Mouse (Mus musculus) macrophage (primary cell): ENCODE data around the gene 4933430I17Rik. TPM values are rescaled to one million over a fixed set of nuclear protein-coding genes. Genes with fewer than 3 reads are reported as not detected.

Experiments used
- H3K27ac ChIP-seq: fragments of 350-480 bp; formaldehyde crosslinking; 2 replicates; pipeline ENCODE4 v1.9.0; 2021
- H3K36me3 ChIP-seq: fragments of 350-480 bp; formaldehyde crosslinking; 2 replicates; pipeline ENCODE4 v1.9.0; 2021; ENCODE audit errors: inconsistent target
- H3K4me3 ChIP-seq: fragments of 350-480 bp; formaldehyde crosslinking; 2 replicates; pipeline ENCODE4 v1.9.0; 2021; ENCODE audit errors: inconsistent target
- H3K79me2 ChIP-seq: fragments of 350-480 bp; formaldehyde crosslinking; 2 replicates; pipeline ENCODE4 v1.9.0; 2021; ENCODE audit errors: inconsistent target
- WGBS: methylation state at CpG from one replicate; pipeline ENCODE4 v1.1.7; 2026; ENCODE audit warnings: inconsistent platforms; ENCODE audit not compliant: missing documents; 5-methylcytosine and 5-hydroxymethylcytosine counted together
- polyA plus RNA-seq: library from polyadenylated mRNA; stranded (reverse); fragments of 250-400 nt; gene quantifications from 3 replicates; pipeline ENCODE4 v1.2.4, GENCODE M21; 2018; ENCODE audit warnings: inconsistent platforms

Gene 4933430I17Rik
- polyA plus RNA-seq, 1 experiment from 2014 or later = 2.3 TPM

GRCm38 (mm10) chr4:62495946-62496345 lies 29.2 kb upstream of the 4933430I17Rik start:
- Histone ChIP-seq H3K79me2 (no peaks in the 10 kb centered on the region), H3K4me3 (no peak overlapping the region), H3K27ac (no peak overlapping the region), H3K36me3 (no peaks in the 10 kb centered on the region)
- 85% methylated on average over 8 of the region's 8 CpGs for WGBS

GRCm38 (mm10) chr4:62496815-62497214 lies 28.4 kb upstream of the 4933430I17Rik start:
- no peaks in the 10 kb centered on the region for H3K36me3 ChIP-seq
- no peak overlapping the region for H3K27ac ChIP-seq
- WGBS = 17% methylated on average over 8 of the region's 8 CpGs
- no peak overlapping the region for H3K4me3 ChIP-seq
- H3K79me2 ChIP-seq = no peaks in the 10 kb centered on the region

GRCm38 (mm10) chr4:62500799-62501198 lies 24.4 kb upstream of the 4933430I17Rik start:
- Histone ChIP-seq H3K79me2 (no peaks in the 10 kb centered on the region), H3K4me3 (no peak overlapping the region), H3K36me3 (no peaks in the 10 kb centered on the region), H3K27ac (no peak overlapping the region)
- WGBS = 90% methylated on average over 4 of the region's 4 CpGs

GRCm38 (mm10) chr4:62501534-62501933 lies 23.6 kb upstream of the 4933430I17Rik start:
- Histone ChIP-seq H3K4me3 (peak overlapping the region; percentile 61), H3K36me3 (no peaks in the 10 kb centered on the region), H3K79me2 (no peaks in the 10 kb centered on the region), H3K27ac (no peak overlapping the region)
- 5% methylated on average over 7 of the region's 7 CpGs for WGBS

- 2% methylated on average over 38 of the region's 38 CpGs for WGBS
- H3K4me3 ChIP-seq = peak overlapping the region; percentile 61
- H3K36me3 ChIP-seq = no peaks in the 10 kb centered on the region
- no peaks in the 10 kb centered on the region for H3K79me2 ChIP-seq
- H3K27ac ChIP-seq = peak overlapping the region; percentile 25
These were observed 23.0 kb upstream of the 4933430I17Rik start for GRCm38 (mm10) chr4:62501964-62502732.

- no peak overlapping the region for H3K27ac ChIP-seq
- no peaks in the 10 kb centered on the region for H3K79me2 ChIP-seq
- WGBS = 51% methylated on average over 7 of the region's 7 CpGs
- no peaks in the 10 kb centered on the region for H3K36me3 ChIP-seq
- no peak overlapping the region for H3K4me3 ChIP-seq
These were observed 22.2 kb upstream of the 4933430I17Rik start for GRCm38 (mm10) chr4:62502969-62503368.

- no peaks in the 10 kb centered on the region for H3K79me2 ChIP-seq
- no peaks in the 10 kb centered on the region for H3K36me3 ChIP-seq
- peak within 1 kb of the TSS; percentile 61 for H3K4me3 ChIP-seq
- WGBS = 93% methylated on average over 3 of the region's 3 CpGs
- peak within 1 kb of the TSS; percentile 25 for H3K27ac ChIP-seq
These were observed 21.7 kb upstream of the 4933430I17Rik start, which contains the start of gene Hdhd3 for GRCm38 (mm10) chr4:62503374-62503970. TSS of gene Hdhd3 (minus strand) at chr4:62503467.

- 79% methylated on average over 3 of the region's 3 CpGs for WGBS
- Histone ChIP-seq H3K4me3 (no peak overlapping the region), H3K27ac (no peak overlapping the region), H3K79me2 (no peaks in the 10 kb centered on the region), H3K36me3 (peaks cover 8% of the 10 kb centered on the region; the same call in 1 of the 2 replicates)
These were observed 19.2 kb upstream of the 4933430I17Rik start for GRCm38 (mm10) chr4:62505991-62506390.

- Histone ChIP-seq H3K27ac (no peak overlapping the region), H3K79me2 (no peaks in the 10 kb centered on the region), H3K36me3 (peaks cover 11% of the 10 kb centered on the region; the same call in 1 of the 2 replicates), H3K4me3 (no peak overlapping the region)
- 33% methylated on average over 2 of the region's 2 CpGs for WGBS
These were observed 18.4 kb upstream of the 4933430I17Rik start for GRCm38 (mm10) chr4:62506798-62507197.

- H3K27ac ChIP-seq = no peak overlapping the region
- H3K36me3 ChIP-seq = peaks cover 14% of the 10 kb centered on the region; the same call in 1 of the 2 replicates
- H3K4me3 ChIP-seq = no peak overlapping the region
- no peaks in the 10 kb centered on the region for H3K79me2 ChIP-seq
- WGBS = 96% methylated on average over 5 of the region's 5 CpGs
These were observed 16.3 kb upstream of the 4933430I17Rik start for GRCm38 (mm10) chr4:62508839-62509238.

GRCm38 (mm10) chr4:62509946-62510345 lies 15.2 kb upstream of the 4933430I17Rik start:
- no peak overlapping the region for H3K4me3 ChIP-seq
- peaks cover 14% of the 10 kb centered on the region; the same call in 1 of the 2 replicates for H3K36me3 ChIP-seq
- 95% methylated on average over 10 of the region's 11 CpGs for WGBS
- no peak overlapping the region for H3K27ac ChIP-seq
- no peaks in the 10 kb centered on the region for H3K79me2 ChIP-seq

- no peak overlapping the region for H3K4me3 ChIP-seq
- H3K36me3 ChIP-seq = peaks cover 11% of the 10 kb centered on the region; the same call in 1 of the 2 replicates
- 88% methylated on average over 11 of the region's 11 CpGs for WGBS
- H3K27ac ChIP-seq = no peak overlapping the region
- H3K79me2 ChIP-seq = no peaks in the 10 kb centered on the region
These were observed 11.1 kb upstream of the 4933430I17Rik start for GRCm38 (mm10) chr4:62513998-62514506.

- Histone ChIP-seq H3K4me3 (no peak overlapping the region), H3K36me3 (peaks cover 6% of the 10 kb centered on the region; the same call in 1 of the 2 replicates), H3K27ac (no peak overlapping the region), H3K79me2 (no peaks in the 10 kb centered on the region)
- WGBS = 82% methylated on average over 7 of the region's 7 CpGs
These were observed 10.2 kb upstream of the 4933430I17Rik start for GRCm38 (mm10) chr4:62514995-62515394.

GRCm38 (mm10) chr4:62515490-62515889 lies 9.7 kb upstream of the 4933430I17Rik start:
- Histone ChIP-seq H3K27ac (no peak overlapping the region), H3K79me2 (no peaks in the 10 kb centered on the region), H3K36me3 (peaks cover 6% of the 10 kb centered on the region; the same call in 1 of the 2 replicates), H3K4me3 (no peak overlapping the region)
- WGBS = 13% methylated on average over 3 of the region's 3 CpGs

- Histone ChIP-seq H3K27ac (no peak overlapping the region), H3K4me3 (no peak overlapping the region), H3K79me2 (no peaks in the 10 kb centered on the region), H3K36me3 (peaks cover 6% of the 10 kb centered on the region; the same call in 1 of the 2 replicates)
- WGBS = 63% methylated on average over 2 of the region's 2 CpGs
These were observed 9.1 kb upstream of the 4933430I17Rik start for GRCm38 (mm10) chr4:62516079-62516478.
